Mouse (Mus musculus) MN1 (cell line): ENCODE results near the gene Tatdn2.
A peak's percentile ranks its signal among the peaks of the same experiment; 100 is the strongest.
"Not testable (repeated sequence)": the region's sequence is repeated elsewhere in the genome, so short reads cannot be mapped to it uniquely, and the experiment has no call there.

Experiments
- DNase-seq: peaks from one replicate; pipeline ENCODE4 v3.0.0-alpha.2; 2016; ENCODE audit warnings: low spot score

Gene Tatdn2

DNA sequence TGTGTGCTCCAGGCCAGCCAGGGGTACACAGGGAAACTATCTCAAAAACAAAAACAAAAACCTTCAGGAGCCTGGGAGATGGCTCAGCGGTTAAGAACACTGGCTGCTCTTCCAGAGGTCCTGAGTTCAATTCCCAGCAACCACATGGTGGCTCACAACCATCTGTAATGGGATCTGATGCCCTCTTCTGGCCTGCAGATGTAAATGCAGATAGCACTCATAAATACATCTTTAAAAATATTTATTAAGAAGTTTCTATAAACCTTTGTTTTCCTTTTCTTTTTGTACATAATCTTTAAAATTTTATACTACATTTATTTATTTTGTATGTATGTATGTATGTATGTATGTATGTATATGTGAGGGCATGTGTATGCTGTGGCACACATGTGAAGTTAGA, 24.8 kb upstream of the Tatdn2 start:
- DNase-seq: not testable (repeated sequence)

DNA sequence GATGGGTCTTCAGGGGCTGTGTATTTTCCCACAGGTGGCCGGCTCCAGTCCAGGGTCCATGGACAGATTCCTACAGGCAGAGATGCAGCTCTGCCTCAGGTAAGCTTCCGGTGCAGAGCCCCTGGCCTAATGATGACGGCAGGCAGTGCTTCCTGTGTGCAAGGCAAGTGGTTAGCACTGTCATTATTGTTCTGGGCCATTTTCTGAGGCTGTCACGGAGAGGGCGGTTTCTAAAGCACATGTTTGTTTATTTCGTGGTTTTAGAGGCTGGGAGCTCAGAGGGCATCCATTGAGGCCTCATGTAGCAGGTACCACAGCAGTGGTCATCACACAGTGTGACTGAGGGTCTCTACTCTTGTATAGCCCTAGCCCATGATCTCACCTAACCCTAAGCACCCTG, 23.9 kb upstream of the Tatdn2 start:
- no peak for DNase-seq

DNA sequence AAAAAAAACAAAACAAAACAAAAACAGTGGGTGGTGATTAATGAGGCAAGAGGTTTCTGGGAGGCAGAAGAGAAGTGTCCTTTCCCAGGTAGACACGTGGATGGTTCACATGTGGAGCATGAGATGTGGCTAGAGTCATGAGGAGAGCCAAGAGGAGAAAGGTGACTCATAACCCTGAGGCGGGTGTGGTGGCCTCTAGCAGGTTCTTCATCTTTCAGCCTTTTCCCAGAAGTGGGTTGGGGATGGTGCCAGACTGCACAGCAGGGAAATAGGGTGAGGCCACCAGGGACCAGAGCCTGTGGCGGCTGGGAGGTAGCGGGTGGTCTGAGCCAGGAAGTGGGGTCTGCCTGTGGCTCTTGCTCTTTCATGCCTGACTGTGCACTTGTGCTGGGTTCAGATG, 21.6 kb upstream of the Tatdn2 start:
- no peak for DNase-seq

DNA sequence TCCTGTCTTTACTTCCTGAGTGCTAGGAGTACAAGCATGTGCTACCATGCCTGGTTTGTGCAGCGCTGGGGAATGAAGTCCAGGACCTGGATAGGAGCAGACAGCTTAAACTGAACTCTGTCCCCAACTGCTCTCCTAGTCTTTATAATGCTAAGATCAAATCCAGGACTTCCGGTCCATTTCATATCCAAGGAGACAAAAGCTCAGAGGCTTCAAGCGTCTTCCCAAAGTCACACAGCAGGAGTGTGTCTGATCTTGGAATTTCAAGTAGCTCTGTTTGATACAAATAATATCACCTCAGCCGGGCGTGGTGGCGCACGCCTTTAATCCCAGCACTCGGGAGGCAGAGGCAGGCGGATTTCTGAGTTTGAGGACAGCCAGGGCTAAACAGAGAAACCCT, 20.9 kb upstream of the Tatdn2 start:
- DNase-seq: no peak

DNA sequence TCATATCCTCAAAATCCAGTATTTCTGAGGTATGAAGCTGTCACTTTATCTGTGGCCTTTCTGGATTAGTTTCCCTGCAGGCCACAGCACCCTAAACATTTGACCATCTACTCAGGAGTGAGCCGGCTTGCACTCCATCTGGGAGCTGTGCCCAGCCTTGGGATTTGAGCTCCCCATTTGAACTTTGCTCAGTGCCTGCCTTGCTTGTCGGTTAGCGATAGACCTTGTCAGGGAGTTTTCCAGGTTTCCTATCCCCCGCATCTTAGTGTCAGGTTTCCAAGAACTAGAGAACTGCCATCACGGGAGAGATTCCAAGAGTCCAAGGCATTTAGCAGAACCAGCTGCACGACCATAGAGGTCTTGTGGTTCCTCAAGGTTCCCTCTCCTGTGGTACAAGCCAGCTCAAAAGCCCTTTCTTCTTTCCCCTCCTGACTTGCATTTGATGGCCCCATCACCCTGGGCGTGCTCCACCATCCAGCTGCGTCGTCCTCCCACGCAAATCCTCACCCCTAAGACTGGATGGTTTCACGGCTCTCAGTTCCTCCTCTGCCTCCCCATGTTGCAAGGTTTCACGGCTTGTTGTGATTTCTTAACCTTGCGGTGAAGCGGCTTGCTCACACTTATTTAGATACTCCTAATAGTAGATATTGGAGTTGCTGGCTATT, 19.6 kb upstream of the Tatdn2 start:
- DNase-seq: no peak

DNA sequence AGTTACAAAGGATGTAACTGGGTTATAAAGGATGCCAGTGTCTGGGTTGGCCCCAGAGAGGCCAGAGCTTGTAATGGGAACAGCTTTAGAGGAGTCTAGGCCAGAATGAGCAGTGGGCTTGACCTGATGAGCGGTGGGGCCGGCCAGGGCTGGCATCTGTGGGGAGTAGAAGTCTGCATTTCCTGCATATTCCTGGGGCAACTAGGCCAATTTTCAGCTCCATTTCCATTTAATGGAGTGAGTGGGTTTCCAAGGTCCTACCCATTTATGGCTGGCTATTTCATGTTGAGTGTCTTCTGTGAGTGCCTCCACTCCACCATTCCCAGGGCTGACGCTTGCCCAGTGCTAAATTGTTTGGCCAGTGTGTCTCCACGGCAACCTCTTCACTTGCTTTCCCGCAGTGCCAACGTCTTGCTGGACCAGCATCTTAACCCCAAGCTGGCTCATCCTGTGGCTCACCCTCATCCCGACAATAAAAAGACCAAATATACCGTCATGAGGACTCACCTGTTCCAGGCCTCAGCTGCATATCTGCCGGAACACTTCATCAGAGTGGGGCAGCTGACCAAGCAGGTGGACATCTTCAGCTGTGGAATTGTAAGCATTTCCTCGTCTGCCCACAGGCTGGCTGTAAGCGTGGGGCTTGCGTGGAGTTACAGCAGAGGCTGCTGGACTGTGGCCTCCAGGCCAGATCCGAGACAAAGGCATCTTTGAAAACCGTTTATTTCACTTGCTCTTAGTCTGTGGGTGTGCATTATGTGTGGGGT, 18.4 kb upstream of the Tatdn2 start:
- DNase-seq: no peak

DNA sequence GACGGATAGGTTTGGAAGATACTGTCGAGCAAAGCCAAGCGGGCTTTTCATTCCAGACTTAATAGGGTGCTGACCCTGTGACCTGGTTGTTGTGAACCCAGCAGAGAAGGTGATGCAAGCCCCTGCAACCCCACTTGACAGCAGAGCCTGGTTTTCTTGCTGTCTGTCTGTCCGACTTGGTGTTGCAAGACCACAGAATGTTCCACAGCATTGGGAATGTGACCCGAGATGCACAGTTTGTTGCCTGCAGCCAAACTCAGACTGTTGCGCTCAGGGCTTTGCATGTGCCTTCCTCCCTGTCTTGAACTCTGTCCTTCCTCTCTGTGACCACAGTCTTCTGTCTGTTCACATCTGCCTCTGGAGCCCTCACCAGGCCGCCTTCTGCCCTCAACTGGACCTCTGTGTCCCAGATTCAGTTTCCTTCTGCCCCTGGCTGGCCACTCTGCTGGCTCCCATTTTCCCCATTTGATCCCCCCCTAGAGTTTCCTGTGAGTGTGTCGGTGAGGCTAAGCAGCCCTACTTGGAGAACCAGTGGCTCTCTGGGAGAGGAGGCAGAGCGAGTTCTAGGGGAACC, 16.8 kb upstream of the Tatdn2 start:
- DNase-seq: no peak

DNA sequence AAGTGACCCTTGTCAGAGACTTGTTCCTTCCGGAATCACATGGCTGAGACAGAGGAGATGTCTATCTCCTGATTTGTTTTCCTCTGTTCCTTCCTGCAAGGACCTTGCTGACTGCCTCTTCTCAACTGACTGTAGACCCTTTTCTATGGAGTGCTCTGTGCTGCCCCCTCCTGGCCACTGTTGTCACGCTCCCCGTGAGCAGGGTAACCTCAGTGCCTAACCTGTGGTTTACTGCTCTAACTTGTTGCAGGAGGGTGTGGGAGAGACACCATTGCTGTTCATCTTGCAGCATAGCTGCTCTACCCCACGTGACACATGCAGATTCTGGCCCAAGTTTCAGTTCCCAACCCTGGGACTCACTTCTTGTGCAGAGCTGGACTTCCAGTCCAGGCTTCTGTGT, 15.6 kb upstream of the Tatdn2 start:
- DNase-seq: peak; percentile 67

DNA sequence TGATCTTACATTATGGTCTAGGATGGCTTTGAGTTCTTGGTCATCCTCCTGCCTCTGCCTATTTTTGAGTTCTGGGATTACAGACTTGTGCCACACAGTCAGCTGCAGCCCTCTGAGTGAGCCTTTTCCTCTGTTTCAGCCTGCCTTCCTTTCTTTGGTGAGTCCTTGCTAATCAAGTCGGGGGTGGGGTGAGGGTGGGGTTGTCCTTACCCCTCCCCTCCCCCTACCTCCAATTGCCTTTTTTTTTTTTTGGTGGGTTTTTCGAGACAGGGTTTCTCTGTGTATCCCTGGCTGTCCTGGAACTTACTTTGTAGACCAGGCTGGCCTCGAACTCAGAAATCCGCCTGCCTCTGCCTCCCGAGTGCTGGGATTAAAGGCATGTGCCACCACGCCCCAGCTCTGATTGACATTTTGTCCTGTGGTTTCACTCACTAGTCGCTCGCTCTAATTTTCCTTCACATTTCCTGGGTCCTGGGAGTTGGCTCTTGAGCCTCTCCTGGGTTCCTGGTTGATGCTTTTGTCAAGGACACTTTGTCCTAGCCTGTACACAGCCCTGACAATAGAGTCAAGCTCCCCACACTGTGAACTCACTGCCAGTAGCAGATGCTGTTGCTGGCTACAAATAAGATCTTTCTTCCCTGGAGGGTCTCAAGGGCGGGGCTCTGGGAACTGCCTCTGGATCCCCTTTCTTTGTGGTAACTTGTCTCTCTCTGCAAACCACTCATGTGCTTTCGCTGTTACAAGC, 13.6 kb upstream of the Tatdn2 start:
- DNase-seq: no peak

DNA sequence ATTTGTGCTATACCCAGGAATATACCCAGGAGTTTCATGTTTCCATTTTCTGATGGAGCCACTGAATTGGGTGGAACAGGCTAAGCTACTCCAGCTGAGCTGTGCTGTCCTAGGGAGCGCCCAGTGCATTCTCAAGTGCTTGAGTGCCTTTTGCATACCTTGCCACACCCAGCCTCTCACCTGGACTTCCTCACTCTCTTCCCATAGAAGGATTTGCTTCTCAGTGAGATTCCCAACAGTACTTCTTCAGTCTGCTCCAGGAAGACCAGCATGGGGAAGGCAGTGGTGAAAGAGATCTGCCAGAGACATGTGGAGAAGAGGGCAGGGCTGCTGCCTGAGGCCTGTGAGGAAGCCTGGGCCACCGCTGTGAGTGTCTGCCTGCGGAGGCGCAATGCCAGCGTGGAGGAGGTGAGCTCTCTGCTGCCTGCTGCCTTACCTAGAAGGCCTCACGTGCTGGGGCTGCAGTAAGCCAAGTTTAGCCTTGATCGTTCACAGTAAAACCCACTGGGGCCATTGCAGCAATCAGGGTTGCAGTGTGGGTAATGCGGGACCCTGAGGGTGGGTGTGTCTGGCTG, 10.2 kb upstream of the Tatdn2 start:
- no peak for DNase-seq

DNA sequence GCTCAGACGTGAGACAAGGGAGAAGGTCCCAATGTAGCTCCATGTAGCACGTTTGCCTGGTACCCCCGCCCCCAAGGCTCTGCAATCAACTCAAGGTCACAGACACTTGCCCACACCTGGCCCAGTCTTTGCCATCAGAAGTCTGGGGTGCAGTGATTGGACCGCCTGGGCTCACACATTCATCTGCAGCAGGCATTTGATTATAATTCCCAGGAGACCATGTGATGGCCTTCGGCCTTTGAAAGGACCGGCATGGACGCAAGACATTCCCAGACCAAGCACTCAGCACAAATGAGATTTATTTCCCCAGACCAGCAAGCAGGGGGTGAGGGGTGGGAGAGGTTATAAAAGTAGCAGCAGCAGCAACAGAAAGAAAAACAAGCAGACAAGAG, 6.8 kb upstream of the Tatdn2 start:
- DNase-seq: peak; percentile 59

DNA sequence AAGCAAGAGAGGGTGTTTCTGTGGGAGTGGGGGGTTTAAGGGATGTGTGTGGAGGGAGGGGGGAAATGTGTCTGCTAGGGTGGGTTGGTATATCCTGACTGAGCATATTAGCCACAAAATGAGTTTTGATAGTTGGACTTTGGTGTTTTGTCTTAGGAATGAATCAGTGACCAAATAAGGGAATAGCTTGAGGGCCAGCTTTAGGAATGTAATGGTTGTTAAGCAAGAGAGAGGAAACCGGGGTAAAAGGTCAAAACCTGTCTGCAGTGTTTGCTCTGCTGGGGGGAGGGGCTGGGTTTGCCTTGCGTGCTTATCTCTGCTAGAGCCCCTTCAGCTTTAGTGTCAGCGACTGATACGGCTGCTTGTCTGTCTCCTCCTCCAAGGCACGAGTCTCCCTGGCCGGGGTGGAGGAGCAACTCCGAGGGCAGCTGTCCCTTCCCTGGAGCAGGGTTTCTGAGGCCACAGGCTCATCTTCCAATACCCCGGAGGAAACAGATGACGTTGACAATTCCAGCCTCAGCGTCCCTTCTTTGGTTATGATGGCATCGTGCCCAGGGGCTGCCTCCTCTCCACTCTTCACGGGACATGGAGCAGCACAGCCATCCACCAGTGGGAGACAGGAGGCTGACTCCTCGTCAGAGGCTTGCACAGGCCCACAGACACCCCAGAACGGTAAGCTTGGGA, 6.3 kb upstream of the Tatdn2 start:
- DNase-seq: peak; percentile 37

DNA sequence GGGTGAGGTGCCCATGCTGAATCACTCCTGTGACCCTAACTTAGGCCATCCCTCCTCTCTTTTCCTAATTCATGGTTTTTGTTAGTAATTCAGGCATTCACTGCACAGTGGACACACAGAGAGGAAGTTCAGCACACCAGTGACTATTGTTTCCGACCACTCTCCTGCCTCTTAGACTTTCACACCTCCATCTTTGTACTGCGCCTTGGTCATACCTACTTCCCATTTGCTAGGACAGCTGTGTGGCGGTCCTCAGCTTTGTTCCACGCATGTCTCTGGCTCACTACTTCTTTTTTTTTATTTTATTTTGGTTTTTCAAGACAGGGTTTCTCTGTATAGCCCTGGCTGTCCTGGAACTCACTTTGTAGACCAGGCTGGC, 5.8 kb upstream of the Tatdn2 start:
- no peak for DNase-seq

DNA sequence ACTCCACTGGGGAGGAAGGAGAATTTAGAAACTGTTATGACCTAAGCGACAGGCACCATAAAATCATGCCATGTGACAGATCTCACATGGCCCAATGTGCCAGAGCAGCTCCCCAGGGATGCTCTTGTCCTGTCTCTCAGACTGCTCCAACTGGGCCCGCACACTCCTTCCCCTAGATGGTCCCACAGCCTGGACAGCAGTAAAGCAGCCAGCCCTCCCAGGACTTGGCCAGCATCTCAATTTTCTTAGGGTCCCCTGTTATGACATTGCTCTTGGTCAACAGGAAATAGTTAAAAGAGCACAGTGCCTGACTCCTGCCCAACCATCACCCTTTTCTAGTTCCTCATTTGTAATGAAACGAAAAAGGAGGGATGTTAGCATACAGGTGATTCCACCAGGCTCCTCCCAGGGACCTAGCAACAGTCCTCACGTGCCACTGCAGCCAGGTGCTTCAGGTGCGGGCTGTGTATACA, 4.2 kb upstream of the Tatdn2 start:
- no peak for DNase-seq

DNA sequence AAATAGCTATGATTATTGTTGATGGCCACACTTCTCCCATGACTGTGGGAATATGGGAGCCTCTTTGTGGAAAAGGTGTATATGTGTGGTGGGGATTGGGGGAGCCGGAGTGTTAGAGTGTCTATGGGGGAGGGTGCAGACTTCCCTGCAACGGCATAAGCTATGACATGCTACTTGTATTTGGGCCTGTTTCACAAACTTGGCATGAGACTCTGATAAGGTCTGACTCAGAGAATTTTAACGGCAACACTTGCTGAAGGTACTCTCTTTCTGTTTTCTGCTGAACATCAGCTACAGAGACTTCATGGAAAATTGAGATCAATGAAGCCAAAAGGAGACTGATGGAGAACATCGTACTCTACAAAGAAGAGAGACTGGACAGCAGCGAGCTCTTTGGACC, 3.5 kb upstream of the Tatdn2 start:
- DNase-seq: no peak

DNA sequence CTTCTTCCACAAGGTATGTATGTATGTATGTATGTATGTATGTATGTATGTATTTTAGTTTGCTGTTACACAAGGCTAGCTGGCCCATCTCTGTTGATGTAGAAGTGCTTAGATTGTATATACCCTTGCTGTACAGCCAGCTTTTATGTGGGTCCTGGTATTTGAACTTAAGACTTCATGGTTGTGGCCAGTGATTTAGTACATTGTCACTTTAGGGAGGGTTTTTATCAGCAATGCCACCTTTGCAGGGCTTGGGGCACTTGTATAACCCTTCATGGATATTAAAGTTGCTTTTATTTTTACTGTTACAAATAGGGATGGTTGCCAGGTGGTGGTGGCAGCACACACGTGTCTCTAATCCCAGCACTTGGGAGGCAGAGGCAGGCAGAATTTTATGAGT, 1.6 kb upstream of the Tatdn2 start:
- DNase-seq: no peak

DNA sequence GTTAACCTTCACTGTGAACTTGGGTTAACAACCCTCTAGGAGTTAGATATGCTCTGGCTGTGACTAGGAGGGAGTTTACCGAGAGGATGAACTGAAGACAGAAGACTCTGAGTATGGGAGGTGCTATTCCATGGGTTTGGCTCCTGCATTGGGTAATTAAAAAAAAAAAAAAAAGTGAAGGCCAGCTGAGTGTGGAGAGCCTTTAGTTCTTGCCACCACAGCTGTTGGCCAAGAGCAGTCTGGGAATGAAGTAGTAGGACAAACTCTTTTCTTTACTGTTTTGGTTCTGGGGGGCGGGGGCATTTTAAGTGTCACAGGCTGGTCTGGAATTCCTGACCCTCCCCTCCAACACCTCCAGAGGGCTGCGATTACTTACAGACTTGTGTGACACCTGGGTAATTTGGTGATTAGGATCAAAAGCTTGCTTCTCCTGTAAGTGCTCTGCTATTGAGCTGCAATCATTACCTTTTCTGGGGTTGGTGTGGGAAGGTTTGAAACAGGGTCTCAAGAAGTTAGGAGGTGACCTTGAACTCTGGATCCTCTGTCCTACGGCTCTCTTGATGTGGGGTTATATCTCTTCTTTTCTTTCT, 989 bp upstream of the Tatdn2 start:
- peak; percentile 19 for DNase-seq

DNA sequence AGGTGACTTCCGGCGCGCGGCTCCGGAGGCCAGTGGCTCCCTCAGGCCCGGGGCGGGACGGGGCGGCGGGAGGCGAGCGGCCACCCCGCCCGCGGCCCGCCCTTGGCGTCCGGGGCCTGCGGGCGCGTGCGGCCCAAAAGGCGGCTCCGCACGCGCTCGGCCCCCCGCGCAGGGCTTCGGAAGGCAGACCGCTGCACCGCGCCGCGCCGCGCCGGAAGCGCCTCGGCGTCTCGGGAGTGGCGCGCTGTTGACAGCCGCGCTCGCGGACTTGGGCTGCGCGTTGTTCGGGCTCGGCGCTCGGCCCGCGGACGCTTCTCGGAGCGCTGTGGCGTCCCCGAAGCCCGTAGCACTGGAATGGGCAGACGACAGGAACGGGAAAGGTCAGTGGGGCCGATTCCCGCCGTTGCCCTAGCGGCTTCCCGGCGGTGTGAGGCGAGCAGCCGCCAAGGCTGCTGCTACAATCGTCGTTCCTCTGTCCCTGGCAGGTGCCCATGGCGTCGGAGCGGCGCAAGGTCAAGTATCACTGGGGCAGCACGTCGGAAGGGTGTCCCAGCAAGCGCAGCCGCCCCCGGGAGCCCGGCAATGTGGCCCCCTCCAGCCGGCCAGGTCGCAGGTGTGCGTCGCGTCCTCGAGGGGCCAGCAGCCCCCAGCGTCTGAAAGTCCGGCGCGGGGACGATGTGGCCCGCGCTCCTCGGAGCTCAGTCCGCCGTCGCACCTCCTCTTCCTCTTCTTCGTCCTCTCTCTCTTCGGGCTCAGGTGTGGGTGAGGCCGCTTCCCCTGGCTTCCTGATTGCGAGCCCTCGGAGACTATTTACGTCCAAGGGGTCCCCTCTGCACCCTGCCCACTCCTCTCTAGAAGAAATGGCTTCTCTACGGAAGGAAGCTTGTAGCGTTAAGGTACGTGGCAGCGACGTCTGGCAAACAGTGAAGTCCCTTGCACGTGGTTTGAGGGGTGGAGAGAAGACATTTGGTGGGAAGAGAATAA, 664 bp downstream of the Tatdn2 start:
- peak; percentile 33 for DNase-seq

DNA sequence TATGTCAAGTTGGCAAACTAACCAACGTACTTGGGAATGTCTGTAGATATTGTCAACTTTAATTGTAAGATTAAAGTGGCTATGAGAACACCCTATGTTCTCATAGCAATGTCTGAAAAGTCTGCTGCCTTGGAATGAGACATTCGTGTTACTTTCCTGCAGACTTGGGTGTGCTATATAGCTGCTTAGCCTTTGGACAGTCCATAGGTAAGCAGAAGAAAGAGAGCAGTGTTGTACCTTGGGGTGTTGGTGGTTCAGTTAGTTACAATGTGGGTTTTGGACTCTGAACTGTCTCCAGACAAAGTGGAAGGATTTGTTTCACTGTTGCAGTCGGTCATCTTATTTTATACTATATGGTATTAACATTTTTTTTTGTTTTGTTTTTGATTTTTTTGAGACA, 15.9 kb downstream of the Tatdn2 start:
- DNase-seq: no peak

DNA sequence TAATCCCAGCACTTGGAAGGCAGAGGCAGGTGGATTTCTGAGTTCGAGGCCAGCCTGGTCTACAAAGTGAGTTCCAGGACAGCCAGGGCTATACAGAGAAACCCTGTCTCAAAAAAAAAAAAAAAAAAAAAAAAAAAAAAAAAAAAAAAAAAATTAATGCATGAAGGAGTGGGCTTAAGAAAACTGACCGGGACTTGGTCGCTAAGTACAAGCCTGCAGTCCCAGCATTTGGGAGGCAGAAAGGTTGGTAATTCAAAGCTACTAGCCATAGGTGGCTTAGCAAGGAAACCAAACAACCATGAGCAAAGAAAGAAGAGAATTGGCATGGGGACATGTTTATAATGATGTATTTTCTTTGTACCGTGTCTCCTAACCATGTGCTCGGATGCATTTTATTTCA, 16.5 kb downstream of the Tatdn2 start:
- DNase-seq: not testable (repeated sequence)
